Mouse (Mus musculus) CH12.LX (cell line): ENCODE data around the gene Ercc1. TPM values are rescaled to one million over a fixed set of nuclear protein-coding genes. Genes with fewer than 3 reads are reported as not detected.

Experiments
- DNase-seq: peaks from one replicate; pipeline ENCODE4 v3.0.0-alpha.2; 2013; ENCODE audit errors: extremely low read depth
- H3K27ac ChIP-seq: 2 replicates; pipeline ENCODE4 v1.5.1; 2012; ENCODE audit warnings: low read depth, mild to moderate bottlenecking, control low read depth, moderate library complexity; ENCODE audit not compliant: insufficient read depth
- H3K27me3 ChIP-seq: replicated peaks from 2 replicates; pipeline ENCODE3; 2012; ENCODE audit warnings: inconsistent platforms
- H3K36me3 ChIP-seq, 2 experiments: replicated peaks in 1 of 2; 2 replicates each; pipeline versions ENCODE3 to v1.6.1; 2012; ENCODE audit warnings: inconsistent platforms in 1 of 2, low read length in 1 of 2, mild to moderate bottlenecking in 1 of 2, mixed read lengths in 1 of 2, moderate library complexity in 1 of 2; ENCODE audit not compliant: control insufficient read depth in 1 of 2, insufficient read depth in 1 of 2
- H3K4me1 ChIP-seq, 2 experiments: 2 replicates each; pipeline ENCODE4 v1.6.1; 2012; ENCODE audit warnings: inconsistent platforms in 1 of 2, moderate library complexity in 1 of 2; ENCODE audit not compliant: insufficient read depth in 2 of 2, control insufficient read depth in 1 of 2
- H3K4me2 ChIP-seq: 2 replicates; pipeline ENCODE4 v1.6.1; 2012; ENCODE audit warnings: low read depth, mild to moderate bottlenecking, control low read depth; ENCODE audit not compliant: poor library complexity, insufficient read depth, severe bottlenecking
- H3K4me3 ChIP-seq, 3 experiments: fragments of 150-350 bp in 1 of 3; sonication (generic) in 1 of 3; replicated peaks in 1 of 3; 2 replicates each; pipeline versions ENCODE3 to v1.5.1; 2011 to 2012; ENCODE audit warnings: low read depth in 2 of 3, low read length in 2 of 3, mild to moderate bottlenecking in 2 of 3, moderate library complexity in 2 of 3, control low read depth in 1 of 3, improper control_type of control experiment in 1 of 3, inconsistent platforms in 1 of 3, mixed read lengths in 1 of 3; ENCODE audit not compliant: poor library complexity in 1 of 3
- H3K79me2 ChIP-seq: replicated peaks from 2 replicates; pipeline ENCODE4 v1.6.1; 2012; ENCODE audit warnings: mild to moderate bottlenecking, moderate library complexity; ENCODE audit not compliant: control insufficient read depth, poor library complexity, insufficient read depth, severe bottlenecking; ENCODE audit errors: extremely low read depth
- H3K9ac ChIP-seq: 2 replicates; pipeline ENCODE4 v1.6.1; 2012; ENCODE audit warnings: low read depth, mild to moderate bottlenecking, control low read depth, moderate library complexity; ENCODE audit not compliant: insufficient read depth
- H3K9me3 ChIP-seq: replicated peaks from 2 replicates; pipeline ENCODE3; 2012; ENCODE audit warnings: low read length, inconsistent platforms, mixed read lengths
- BHLHE40 ChIP-seq: IDR thresholded peaks from 2 replicates; pipeline ENCODE4 v1.6.1; 2011; ENCODE audit warnings: mild to moderate bottlenecking, low read depth, low read length, improper control_type of control experiment
- CHD2 ChIP-seq: IDR thresholded peaks from 2 replicates; pipeline ENCODE4 v1.6.1; 2011; ENCODE audit warnings: low read length, improper control_type of control experiment
- CTCF ChIP-seq, 2 experiments: IDR thresholded peaks in 1 of 2; conservative IDR thresholded peaks in 1 of 2; 2 replicates each; pipeline ENCODE4 v1.5.1; 2011 to 2012; ENCODE audit warnings: low read depth in 2 of 2, low read length in 2 of 2, improper control_type of control experiment in 1 of 2, inconsistent platforms in 1 of 2, mild to moderate bottlenecking in 1 of 2, moderate library complexity in 1 of 2
- ELF1 ChIP-seq: IDR thresholded peaks from 2 replicates; pipeline ENCODE4 v1.6.1; 2014; ENCODE audit warnings: low read depth, mild to moderate bottlenecking, inconsistent platforms, low read length, improper control_type of control experiment
- EP300 ChIP-seq: IDR thresholded peaks from 2 replicates; pipeline ENCODE4 v1.6.1; 2011; ENCODE audit warnings: low read length, improper control_type of control experiment
- GABPA ChIP-seq: IDR thresholded peaks from 2 replicates; pipeline ENCODE4 v1.6.1; 2012; ENCODE audit warnings: low read depth, low read length, improper control_type of control experiment, inconsistent platforms; ENCODE audit not compliant: insufficient replicate concordance
- HCFC1 ChIP-seq: IDR thresholded peaks from 2 replicates; pipeline ENCODE4 v1.6.1; 2012; ENCODE audit warnings: low read depth, mild to moderate bottlenecking, inconsistent platforms, low read length, improper control_type of control experiment
- IRF4 ChIP-seq: IDR thresholded peaks from 2 replicates; pipeline ENCODE4 v1.6.1; 2014; ENCODE audit warnings: low read depth, mild to moderate bottlenecking, inconsistent platforms, low read length, improper control_type of control experiment
- JUN ChIP-seq: IDR thresholded peaks from 2 replicates; pipeline ENCODE4 v1.6.1; 2011; ENCODE audit warnings: low read depth, mild to moderate bottlenecking, low read length, improper control_type of control experiment, moderate library complexity; ENCODE audit not compliant: insufficient read depth
- KAT2A ChIP-seq: IDR thresholded peaks from 2 replicates; pipeline ENCODE4 v1.6.1; 2012; ENCODE audit warnings: low read length, improper control_type of control experiment, inconsistent platforms; ENCODE audit not compliant: insufficient replicate concordance
- MAFK ChIP-seq: IDR thresholded peaks from 2 replicates; pipeline ENCODE4 v1.6.1; 2011; ENCODE audit warnings: low read length, improper control_type of control experiment; ENCODE audit not compliant: insufficient replicate concordance
- MAX ChIP-seq: IDR thresholded peaks from 2 replicates; pipeline ENCODE4 v1.6.1; 2011; ENCODE audit warnings: low read length, improper control_type of control experiment
- MAZ ChIP-seq: IDR thresholded peaks from 2 replicates; pipeline ENCODE4 v1.6.1; 2012; ENCODE audit warnings: low read depth, mild to moderate bottlenecking, inconsistent platforms, low read length, improper control_type of control experiment, moderate library complexity
- MEF2A ChIP-seq: IDR thresholded peaks from 2 replicates; pipeline ENCODE4 v1.6.1; 2014; ENCODE audit warnings: low read depth, mild to moderate bottlenecking, inconsistent platforms, low read length, improper control_type of control experiment, borderline replicate concordance
- MXI1 ChIP-seq: IDR thresholded peaks from 2 replicates; pipeline ENCODE4 v1.6.1; 2011; ENCODE audit warnings: mild to moderate bottlenecking, low read depth, low read length, improper control_type of control experiment
- MYC ChIP-seq: IDR thresholded peaks from 2 replicates; pipeline ENCODE4 v1.6.1; 2011; ENCODE audit warnings: low read depth, mild to moderate bottlenecking, improper control_type of control experiment, low read length
- NELFE ChIP-seq: IDR thresholded peaks from 2 replicates; pipeline ENCODE4 v1.6.1; 2011; ENCODE audit warnings: low read depth, low read length, improper control_type of control experiment
- NRF1 ChIP-seq: IDR thresholded peaks from 2 replicates; pipeline ENCODE4 v1.6.1; 2014; ENCODE audit warnings: low read depth, mild to moderate bottlenecking, inconsistent platforms, low read length, improper control_type of control experiment, moderate library complexity
- POLR2A ChIP-seq: IDR thresholded peaks from 2 replicates; pipeline ENCODE4 v1.6.1; 2011; ENCODE audit warnings: low read depth, mild to moderate bottlenecking, improper control_type of control experiment, low read length
- POLR2AphosphoS2 ChIP-seq: IDR thresholded peaks from 2 replicates; pipeline ENCODE4 v1.6.1; 2011; ENCODE audit warnings: low read depth, low read length, improper control_type of control experiment
- RAD21 ChIP-seq: IDR thresholded peaks from 2 replicates; pipeline ENCODE4 v1.6.1; 2011; ENCODE audit warnings: low read depth, mild to moderate bottlenecking, low read length, improper control_type of control experiment, moderate library complexity
- RCOR1 ChIP-seq: conservative IDR thresholded peaks from 2 replicates; pipeline ENCODE4 v1.6.1; 2012; ENCODE audit warnings: low read depth, mild to moderate bottlenecking, inconsistent platforms, low read length, improper control_type of control experiment
- SIN3A ChIP-seq: IDR thresholded peaks from 2 replicates; pipeline ENCODE4 v1.6.1; 2012; ENCODE audit warnings: low read length, improper control_type of control experiment, inconsistent platforms
- SMC3 ChIP-seq: IDR thresholded peaks from 2 replicates; pipeline ENCODE4 v1.6.1; 2011; ENCODE audit warnings: low read depth, low read length, improper control_type of control experiment
- ZC3H11A ChIP-seq: IDR thresholded peaks from 2 replicates; pipeline ENCODE4 v1.6.1; 2012; ENCODE audit warnings: low read depth, mild to moderate bottlenecking, inconsistent platforms, low read length, improper control_type of control experiment
- ZKSCAN1 ChIP-seq: IDR thresholded peaks from 2 replicates; pipeline ENCODE4 v1.6.1; 2012; ENCODE audit warnings: low read depth, inconsistent platforms, low read length, improper control_type of control experiment, borderline replicate concordance
- ZMIZ1 ChIP-seq: IDR thresholded peaks from 2 replicates; pipeline ENCODE4 v1.6.1; 2012; ENCODE audit warnings: low read depth, mild to moderate bottlenecking, inconsistent platforms, low read length, improper control_type of control experiment
- dilution Hi-C: fragments of 300-500 bp; cut with MboI; formaldehyde crosslinking; loops from 2 replicates; pipeline ENCODE4 v1.14.3; 2020; ENCODE audit warnings: low sequenced_read_pairs; ENCODE audit not compliant: extremely low pct_unique_long_range_greater_than_20kb, extremely low pct_ligation_motif_present
- in situ Hi-C: fragments of 300-500 bp; cut with MboI; formaldehyde crosslinking; loops from 3 replicates; pipeline ENCODE4 v1.14.3; 2019; ENCODE audit warnings: low sequenced_read_pairs, low pct_ligation_motif_present, low pct_unique_long_range_greater_than_20kb, mixed read lengths
- polyA plus RNA-seq: library from polyadenylated mRNA; unstranded; fragments of >175 nt; gene quantifications from 2 replicates; pipeline ENCODE4 v1.2.1, GENCODE M21; 2012; ENCODE audit warnings: low read depth; ENCODE audit not compliant: insufficient read length
- total RNA-seq, 2 experiments: library from RNA; depleted of rRNA; stranded (reverse); fragments of 300-350 nt in 1 of 2; fragments of >200 nt in 1 of 2; gene quantifications; 2 replicates each; pipeline ENCODE4 v1.2.3; 2012 to 2014

Ercc1 gene
- total and polyA plus RNA-seq, 3 experiments = 26.9 to 28.2 (median 27.7) TPM

DNA sequence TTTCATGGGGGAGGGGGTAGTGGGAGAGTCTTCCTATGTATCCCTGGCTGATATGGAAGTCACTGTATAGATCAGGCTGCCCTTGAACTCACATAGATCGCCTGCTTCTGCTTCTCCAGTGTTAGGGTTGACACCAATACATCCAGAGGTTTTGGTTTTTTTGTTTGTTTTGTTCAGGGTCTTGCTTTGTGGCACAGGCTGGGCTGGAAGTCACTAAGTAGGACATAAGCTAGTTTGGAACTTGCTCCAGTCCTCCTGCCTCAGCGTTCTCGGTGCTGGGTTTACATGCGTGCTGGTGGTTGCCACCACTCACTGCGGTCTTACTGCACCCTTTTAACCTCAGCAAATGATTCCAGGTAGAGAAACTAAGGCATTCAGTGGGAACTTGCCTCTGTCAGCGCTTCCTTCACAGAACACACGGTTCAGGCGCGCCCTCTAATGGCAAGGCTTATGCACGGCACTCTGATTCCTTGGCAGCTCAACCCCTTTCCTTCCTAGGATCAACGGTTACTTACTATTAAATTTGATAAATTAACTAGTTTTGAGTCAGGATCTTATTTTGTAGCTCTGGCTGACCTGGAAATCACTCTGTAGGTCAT lies 1.3 kb upstream of the Ercc1 start:
- Histone ChIP-seq H3K9ac (no peak overlapping the region; the same call in 1 of the 2 replicates), H3K36me3 (peaks cover 4 to 9% of the 10 kb centered on the region in 2 experiments), H3K9me3 (no peaks in the 10 kb centered on the region), H3K4me1 (peaks cover 4 to 37% of the 10 kb centered on the region in 2 experiments; a peak in 3 of 4 replicates), H3K4me3 (no peak overlapping the region), H3K27ac (no peak overlapping the region), H3K4me2 (peak overlapping the region; percentile 85)
- dilution Hi-C loops = no loop called here
- TF ChIP-seq RAD21 (peak; percentile 94), RCOR1 (no peak), CHD2 (no peak; the same call in 1 of the 2 replicates), MXI1 (0 out of 2 replicates have a peak, but pooled peaks have one; percentile 27), KAT2A (no peak), SMC3 (peak; percentile 87), ELF1 (no peak), ZKSCAN1 (no peak), GABPA (no peak), MEF2A (peak; percentile 42; the same call in 1 of the 2 replicates), MYC (no peak), MAFK (peak; percentile 81), CTCF (conservative IDR thresholded peaks at IDR 0.05 in 1 of 2, IDR thresholded peaks at IDR 0.05 in 1 of 2; ENCODE audit: low read depth in 2 of 2, low read length in 2 of 2) (peak; percentile 84 to 96)
- TF ChIP-seq, all 38 proteins: peak for 6
- DNase-seq = peak; percentile 81
- in situ Hi-C loops = loop anchor here (5.0 kb wide), 1 partner anchor 36 kb away; no protein-coding TSS in a partner anchor
- Histone ChIP-seq H3K79me2 (no peaks in the 10 kb centered on the region), H3K27me3 (peaks cover 22% of the 10 kb centered on the region)

DNA sequence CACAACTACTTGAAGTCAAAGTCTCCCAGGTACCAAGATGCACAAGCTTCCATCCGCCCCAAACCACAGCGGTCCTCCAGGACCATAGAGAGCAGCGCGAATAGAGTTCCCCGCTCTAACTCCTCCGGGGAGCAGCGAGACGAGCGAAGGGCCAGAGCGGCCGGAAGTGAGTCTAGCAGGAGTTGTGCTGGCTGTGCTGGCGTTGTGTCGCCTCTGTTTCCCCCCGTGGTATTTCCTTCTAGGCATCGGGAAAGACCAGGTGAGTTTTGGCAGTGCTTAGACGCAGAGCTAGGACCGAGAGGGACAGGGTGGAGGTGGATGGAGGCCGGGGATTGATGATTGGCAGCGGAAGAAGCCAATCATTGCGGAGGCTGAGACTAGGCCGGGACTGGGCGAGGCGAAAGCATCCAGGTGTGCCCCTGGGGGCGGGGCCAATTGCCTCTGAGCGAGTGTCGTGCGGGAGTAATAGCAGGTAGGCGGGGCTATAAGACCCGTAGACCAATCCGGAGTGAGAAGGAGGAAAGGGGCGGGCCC lies 427 bp downstream of the Ercc1 start:
- Histone ChIP-seq H3K27ac (peak overlapping the region; percentile 75), H3K36me3 (peaks cover 10 to 26% of the 10 kb centered on the region in 2 experiments), H3K9me3 (no peaks in the 10 kb centered on the region), H3K27me3 (peaks cover 19% of the 10 kb centered on the region), H3K4me1 (peaks cover 4 to 37% of the 10 kb centered on the region in 2 experiments; a peak in 3 of 4 replicates), H3K9ac (peak overlapping the region; percentile 53), H3K4me3 (peak overlapping the region; percentile 60 to 71 (median 62)), H3K4me2 (peak overlapping the region; percentile 85), H3K79me2 (no peaks in the 10 kb centered on the region)
- dilution Hi-C loops = no loop called here
- peak; percentile 99 for DNase-seq
- in situ Hi-C loops = loop anchor here (5.0 kb wide), 1 partner anchor 38 kb away; no protein-coding TSS in a partner anchor
- TF ChIP-seq SIN3A (peak; percentile 85), POLR2AphosphoS2 (no peak), SMC3 (no peak), GABPA (peak; percentile 89), MAX (no peak; the same call in 1 of the 2 replicates), MAZ (0 out of 2 replicates have a peak, but pooled peaks have one; percentile 41), ZMIZ1 (no peak), EP300 (no peak), BHLHE40 (peak; percentile 6; the same call in 1 of the 2 replicates), CTCF (conservative IDR thresholded peaks at IDR 0.05 in 1 of 2, IDR thresholded peaks at IDR 0.05 in 1 of 2; ENCODE audit: low read depth in 2 of 2, low read length in 2 of 2) (no peak), RCOR1 (no peak; the same call in 1 of the 2 replicates), MAFK (no peak), CHD2 (peak; percentile 61; the same call in 1 of the 2 replicates), ZC3H11A (no peak), ELF1 (peak; percentile 86), NRF1 (0 out of 2 replicates have a peak, but pooled peaks have one; percentile 6), HCFC1 (peak; percentile 97), MXI1 (peak; percentile 77), NELFE (peak; percentile 68), POLR2A (peak; percentile 54; the same call in 1 of the 2 replicates), MYC (no peak), IRF4 (peak; percentile 59), KAT2A (peak; percentile 85; the same call in 1 of the 2 replicates), JUN (no peak), MEF2A (peak; percentile 70; the same call in 1 of the 2 replicates)
